Mouse (Mus musculus): Measurements from ENCODE around the gene Habp2.
A peak's percentile ranks its signal among the peaks of the same experiment; 100 is the strongest.

Habp2 gene

GRCm38 (mm10) chr19:56286866-56287265 is at the start of gene Habp2:
TSS of gene Habp2 (plus strand) at chr19:56287137.
- DNase-seq (ENCODE audit: low spot score) = no peak

- DNase-seq (ENCODE audit: low spot score) = no peak
These were observed 48.4 kb upstream of the Habp2 start for GRCm38 (mm10) chr19:56238501-56238900.

- no peak for DNase-seq (ENCODE audit: low spot score)
These were observed 41.7 kb upstream of the Habp2 start for GRCm38 (mm10) chr19:56245201-56245600.

- no peak for DNase-seq (ENCODE audit: low spot score)
These were observed 34.1 kb upstream of the Habp2 start for GRCm38 (mm10) chr19:56252815-56253214.

- no peak for DNase-seq (ENCODE audit: low spot score)
These were observed 33.7 kb upstream of the Habp2 start for GRCm38 (mm10) chr19:56253271-56253670.

- DNase-seq (ENCODE audit: low spot score) = no peak
These were observed 32.2 kb upstream of the Habp2 start for GRCm38 (mm10) chr19:56254751-56255150.

GRCm38 (mm10) chr19:56255506-56255905 is 31.4 kb upstream of the Habp2 start:
- peak; percentile 37 for DNase-seq (ENCODE audit: low spot score)

- DNase-seq (ENCODE audit: low spot score) = no peak
These were observed 30.7 kb upstream of the Habp2 start for GRCm38 (mm10) chr19:56256235-56256634.

- no peak for DNase-seq (ENCODE audit: low spot score)
These were observed 30.2 kb upstream of the Habp2 start for GRCm38 (mm10) chr19:56256741-56257140.

GRCm38 (mm10) chr19:56263696-56264095 is 23.2 kb upstream of the Habp2 start:
- DNase-seq (ENCODE audit: low spot score) = no peak

GRCm38 (mm10) chr19:56264175-56264574 is 22.8 kb upstream of the Habp2 start:
- no peak for DNase-seq (ENCODE audit: low spot score)

- DNase-seq (ENCODE audit: low spot score) = no peak
These were observed 21.8 kb upstream of the Habp2 start for GRCm38 (mm10) chr19:56265149-56265548.

- no peak for DNase-seq (ENCODE audit: low spot score)
These were observed 14.9 kb upstream of the Habp2 start for GRCm38 (mm10) chr19:56272081-56272480.

GRCm38 (mm10) chr19:56277140-56277804 is 9.7 kb upstream of the Habp2 start:
- no peak for DNase-seq (ENCODE audit: low spot score)

GRCm38 (mm10) chr19:56277951-56278350 is 9.0 kb upstream of the Habp2 start:
- no peak for DNase-seq (ENCODE audit: low spot score)

- DNase-seq (ENCODE audit: low spot score) = no peak
These were observed 8.6 kb upstream of the Habp2 start for GRCm38 (mm10) chr19:56278366-56278765.

GRCm38 (mm10) chr19:56285222-56285621 is 1.7 kb upstream of the Habp2 start:
- DNase-seq (ENCODE audit: low spot score) = no peak

GRCm38 (mm10) chr19:56287580-56288367 is 837 bp downstream of the Habp2 start:
- no peak for DNase-seq (ENCODE audit: low spot score)

GRCm38 (mm10) chr19:56288436-56288835 is 1.5 kb downstream of the Habp2 start:
- DNase-seq (ENCODE audit: low spot score) = no peak

GRCm38 (mm10) chr19:56289642-56290041 is 2.7 kb downstream of the Habp2 start:
- no peak for DNase-seq (ENCODE audit: low spot score)

GRCm38 (mm10) chr19:56291898-56292297 is 5.0 kb downstream of the Habp2 start:
- DNase-seq (ENCODE audit: low spot score) = no peak

GRCm38 (mm10) chr19:56292335-56292734 is 5.4 kb downstream of the Habp2 start:
- DNase-seq (ENCODE audit: low spot score) = no peak

- DNase-seq (ENCODE audit: low spot score) = peak; percentile 61
These were observed 7.9 kb downstream of the Habp2 start for GRCm38 (mm10) chr19:56294654-56295399.

Data from layer of hippocampus, adult 9-10 months (tissue).